Mouse (Mus musculus) liver, embryonic 13.5 days (tissue): ENCODE measurements at regions not wholly inside any gene's neighbourhood (a gene's known extent, or its start where the extent isn't known, plus 50 kb on each side); places are given as distances from the start of the nearest gene placed in this dataset.

Source experiments
- ATAC-seq: fragments of 200-750 bp; cut with Nextera tagmentation; 2 replicates; pipeline ENCODE4 v1.8.0; 2017; ENCODE audit warnings: low read depth, mild to moderate bottlenecking, moderate number of reproducible peaks, moderate library complexity
- DNase-seq: peaks from one replicate; pipeline ENCODE4 v3.0.0; 2022
- H3K27ac ChIP-seq: fragments of 300-500 bp; sonication (generic); 2 replicates; pipeline ENCODE4 v1.5.1; 2015; ENCODE audit warnings: moderate library complexity, mild to moderate bottlenecking, inconsistent platforms
- H3K27me3 ChIP-seq: fragments of 300-500 bp; sonication (generic); 2 replicates; pipeline ENCODE4 v1.6.1; 2015; ENCODE audit warnings: mild to moderate bottlenecking, inconsistent platforms
- H3K36me3 ChIP-seq: fragments of 300-500 bp; sonication (generic); 2 replicates; pipeline ENCODE4 v1.6.1; 2015; ENCODE audit warnings: mild to moderate bottlenecking, inconsistent platforms
- H3K4me1 ChIP-seq: fragments of 300-500 bp; sonication (generic); replicated peaks from 2 replicates; pipeline ENCODE4 v1.6.1; 2015; ENCODE audit warnings: inconsistent platforms
- H3K4me2 ChIP-seq: fragments of 300-500 bp; sonication (generic); 2 replicates; pipeline ENCODE4 v1.6.1; 2015; ENCODE audit warnings: inconsistent platforms, mild to moderate bottlenecking, moderate library complexity
- H3K4me3 ChIP-seq: fragments of 300-500 bp; sonication (generic); replicated peaks from 2 replicates; pipeline ENCODE4 v1.5.1; 2015; ENCODE audit warnings: mild to moderate bottlenecking, inconsistent platforms
- H3K9ac ChIP-seq: fragments of 300-500 bp; sonication (generic); 2 replicates; pipeline ENCODE4 v1.6.1; 2015; ENCODE audit warnings: mild to moderate bottlenecking, inconsistent platforms
- H3K9me3 ChIP-seq: fragments of 300-500 bp; sonication (generic); replicated peaks from 2 replicates; pipeline ENCODE4 v1.6.1; 2016; ENCODE audit warnings: inconsistent platforms
- WGBS: fragments of 180-500 bp; shearing (Covaris S2); methylation state at CpG from one replicate; pipeline ENCODE4 v1.1.7; 2015; ENCODE audit not compliant: insufficient replicate concordance; 5-methylcytosine and 5-hydroxymethylcytosine counted together

GRCm38 (mm10) chr4:31860389-31860788 lies 103.5 kb upstream of the Map3k7 start:
- Histone ChIP-seq H3K9ac (no peak overlapping the region), H3K4me3 (no peak overlapping the region), H3K4me1 (no peaks in the 10 kb centered on the region), H3K27ac (no peak overlapping the region), H3K27me3 (no peaks in the 10 kb centered on the region), H3K4me2 (no peak overlapping the region), H3K9me3 (no peaks in the 10 kb centered on the region), H3K36me3 (no peaks in the 10 kb centered on the region)
- 49% methylated on average over 2 of the region's 2 CpGs for WGBS
- DNase-seq (no peak), ATAC-seq (no peak)

- Histone ChIP-seq H3K4me2 (no peak overlapping the region), H3K4me1 (no peaks in the 10 kb centered on the region), H3K9me3 (no peaks in the 10 kb centered on the region), H3K27me3 (no peaks in the 10 kb centered on the region), H3K27ac (no peak overlapping the region), H3K36me3 (no peaks in the 10 kb centered on the region), H3K9ac (no peak overlapping the region), H3K4me3 (no peak overlapping the region)
- no peak for ATAC-seq
- DNase-seq: no peak
- WGBS: 49% methylated on average over 3 of the region's 3 CpGs
Measured at GRCm38 (mm10) chr4:31861172-31861571, 102.7 kb upstream of the Map3k7 start.

GRCm38 (mm10) chr4:31872985-31873983 lies 90.6 kb upstream of the Map3k7 start:
- H3K4me2 ChIP-seq: no peak overlapping the region
- 68% methylated on average over 9 of the region's 9 CpGs for WGBS
- H3K4me3 ChIP-seq: no peak overlapping the region
- H3K27me3 ChIP-seq: no peaks in the 10 kb centered on the region
- H3K36me3 ChIP-seq: no peaks in the 10 kb centered on the region
- no peaks in the 10 kb centered on the region for H3K9me3 ChIP-seq
- no peak overlapping the region for H3K27ac ChIP-seq
- ATAC-seq (no peak), DNase-seq (no peak)
- no peaks in the 10 kb centered on the region for H3K4me1 ChIP-seq
- no peak overlapping the region for H3K9ac ChIP-seq

GRCm38 (mm10) chr4:31877389-31877788 lies 86.5 kb upstream of the Map3k7 start:
- Histone ChIP-seq H3K27ac (no peak overlapping the region), H3K4me2 (no peak overlapping the region), H3K9me3 (no peaks in the 10 kb centered on the region), H3K27me3 (no peaks in the 10 kb centered on the region), H3K36me3 (no peaks in the 10 kb centered on the region), H3K9ac (no peak overlapping the region), H3K4me1 (no peaks in the 10 kb centered on the region), H3K4me3 (no peak overlapping the region)
- 44% methylated on average over 3 of the region's 3 CpGs for WGBS
- no peak for ATAC-seq
- no peak for DNase-seq

GRCm38 (mm10) chr4:31878493-31879191 lies 85.3 kb upstream of the Map3k7 start:
- no peak overlapping the region for H3K27ac ChIP-seq
- WGBS: 57% methylated on average over 10 of the region's 10 CpGs
- H3K27me3 ChIP-seq: no peaks in the 10 kb centered on the region
- H3K4me3 ChIP-seq: no peak overlapping the region
- H3K9ac ChIP-seq: no peak overlapping the region
- no peak overlapping the region for H3K4me2 ChIP-seq
- DNase-seq: no peak
- no peaks in the 10 kb centered on the region for H3K36me3 ChIP-seq
- H3K9me3 ChIP-seq: no peaks in the 10 kb centered on the region
- ATAC-seq: no peak
- no peaks in the 10 kb centered on the region for H3K4me1 ChIP-seq

- Histone ChIP-seq H3K27me3 (no peaks in the 10 kb centered on the region), H3K36me3 (no peaks in the 10 kb centered on the region), H3K27ac (no peak overlapping the region), H3K4me1 (no peaks in the 10 kb centered on the region), H3K4me3 (no peak overlapping the region), H3K4me2 (no peak overlapping the region), H3K9ac (no peak overlapping the region), H3K9me3 (no peaks in the 10 kb centered on the region)
- 39% methylated on average over 5 of the region's 5 CpGs for WGBS
- DNase-seq: no peak
- ATAC-seq: no peak
Measured at GRCm38 (mm10) chr4:31879192-31879585, 84.7 kb upstream of the Map3k7 start.

- H3K4me2 ChIP-seq: no peak overlapping the region
- no peaks in the 10 kb centered on the region for H3K36me3 ChIP-seq
- no peak for DNase-seq
- H3K27me3 ChIP-seq: no peaks in the 10 kb centered on the region
- H3K9ac ChIP-seq: no peak overlapping the region
- 68% methylated on average over 7 of the region's 7 CpGs for WGBS
- H3K4me1 ChIP-seq: no peaks in the 10 kb centered on the region
- no peak for ATAC-seq
- no peaks in the 10 kb centered on the region for H3K9me3 ChIP-seq
- no peak overlapping the region for H3K4me3 ChIP-seq
- H3K27ac ChIP-seq: no peak overlapping the region
Measured at GRCm38 (mm10) chr4:31880213-31880612, 83.7 kb upstream of the Map3k7 start.

- no peak for ATAC-seq
Measured at GRCm38 (mm10) chr4:31889673-31890072, 74.2 kb upstream of the Map3k7 start.

GRCm38 (mm10) chr4:31909086-31909673 lies 54.7 kb upstream of the Map3k7 start:
- no peaks in the 10 kb centered on the region for H3K9me3 ChIP-seq
- H3K36me3 ChIP-seq: no peaks in the 10 kb centered on the region
- DNase-seq (no peak), ATAC-seq (no peak)
- no peak overlapping the region for H3K4me2 ChIP-seq
- no peak overlapping the region for H3K9ac ChIP-seq
- 58% methylated on average over 8 of the region's 8 CpGs for WGBS
- no peaks in the 10 kb centered on the region for H3K4me1 ChIP-seq
- no peaks in the 10 kb centered on the region for H3K27me3 ChIP-seq
- no peak overlapping the region for H3K27ac ChIP-seq
- H3K4me3 ChIP-seq: no peak overlapping the region

More at GRCm38 (mm10) chr4:31889673-31890072, 74.2 kb upstream of the Map3k7 start:
- no peak overlapping the region for H3K4me3 ChIP-seq
- 49% methylated on average over 3 of the region's 3 CpGs for WGBS
- H3K9ac ChIP-seq: no peak overlapping the region
- no peak overlapping the region for H3K4me2 ChIP-seq
- no peak for DNase-seq
- no peaks in the 10 kb centered on the region for H3K27me3 ChIP-seq
- H3K4me1 ChIP-seq: no peaks in the 10 kb centered on the region
- no peak overlapping the region for H3K27ac ChIP-seq
- no peaks in the 10 kb centered on the region for H3K36me3 ChIP-seq
- H3K9me3 ChIP-seq: no peaks in the 10 kb centered on the region
